Mouse (Mus musculus) heart, adult 18-20 months (tissue): Measurements from ENCODE around the gene Poll. TPM values are rescaled to one million over a fixed set of nuclear protein-coding genes. Genes with fewer than 3 reads are reported as not detected.
A peak's percentile ranks its signal among the peaks of the same experiment; 100 is the strongest.

ENCODE experiments used
- DNase-seq, 2 experiments: peaks; one replicate each; pipeline ENCODE4 v3.0.0; 2021 to 2022; ENCODE audit warnings: mixed read lengths in 1 of 2
- total RNA-seq, 2 experiments: library from RNA; stranded (reverse); gene quantifications; 2 replicates each; pipeline ENCODE4 v1.2.3; 2021

Poll gene
- total RNA-seq, 2 experiments from 2014 or later: 10.3 to 10.4 TPM

GRCm38 (mm10) chr19:45535214-45535735 lies 25.1 kb downstream of the Poll start:
- DNase-seq: no peak

GRCm38 (mm10) chr19:45533617-45534016 lies 26.7 kb downstream of the Poll start:
- no peak for DNase-seq

- no peak for DNase-seq
These were observed 28.8 kb downstream of the Poll start for GRCm38 (mm10) chr19:45531554-45531953.

- peak; percentile 48 to 54 for DNase-seq
These were observed 29.9 kb downstream of the Poll start for GRCm38 (mm10) chr19:45530200-45530995.

- DNase-seq: no peak
These were observed 31.0 kb downstream of the Poll start for GRCm38 (mm10) chr19:45529294-45529693.

- no peak for DNase-seq
These were observed 32.3 kb downstream of the Poll start for GRCm38 (mm10) chr19:45527931-45528534.

GRCm38 (mm10) chr19:45527382-45527781 lies 32.9 kb downstream of the Poll start:
- DNase-seq: no peak

- no peak for DNase-seq
These were observed 44.1 kb downstream of the Poll start for GRCm38 (mm10) chr19:45516264-45516663.

GRCm38 (mm10) chr19:45515341-45515740 lies 45.0 kb downstream of the Poll start:
- no peak for DNase-seq

GRCm38 (mm10) chr19:45511406-45511805 lies 48.9 kb downstream of the Poll start:
- no peak for DNase-seq

GRCm38 (mm10) chr19:45510680-45511079 lies 49.7 kb downstream of the Poll start:
- DNase-seq: no peak

- peak; percentile 65 for DNase-seq
These were observed 52.8 kb downstream of the Poll start for GRCm38 (mm10) chr19:45507531-45507930.

GRCm38 (mm10) chr19:45505446-45505845 lies 54.9 kb downstream of the Poll start:
- no peak for DNase-seq

Other genes starting within 250 kb of the Poll start
- 10 to 100 TPM; 22.2 to 25.7 TPM for gene Btrc, start 196.8 kb downstream of the Poll start, total RNA-seq
- gene Gm17018, start 84 bp upstream of the Poll start, total RNA-seq: 10 to 100 TPM; 19.8 to 19.9 TPM
- 10 to 100 TPM; 26.9 to 31.0 TPM for gene Fbxw4, start 99.8 kb upstream of the Poll start, total RNA-seq
- not detected for gene Fgf8, start 182.4 kb upstream of the Poll start, total RNA-seq
- 10 to 100 TPM; 17.5 to 18.3 TPM for gene Npm3, start 189.1 kb upstream of the Poll start, total RNA-seq
- 10 to 100 TPM; 72.5 to 76.3 TPM for gene Mgea5, start 223.3 kb upstream of the Poll start, total RNA-seq